Mouse (Mus musculus): ENCODE measurements around the gene Gc.

- no peak for TF ChIP-seq POLR2A (IDR thresholded peaks at IDR 0.05; ENCODE audit: borderline replicate concordance, insufficient read depth, low read length)
- no peak for TF ChIP-seq CTCF (IDR thresholded peaks at IDR 0.05; ENCODE audit: borderline replicate concordance, insufficient read depth, low read depth, low read length)
Measured at GRCm38 (mm10) chr5:89447978-89448377, 9.7 kb downstream of the Gc start.

All from cerebellum, adult 2 months (tissue).